Mouse (Mus musculus) c-Kit-negative CD71-positive TER-119-positive erythroid progenitor cells, embryonic 14.5 days (primary cell): ENCODE measurements around the gene C330007P06Rik.

Source experiments
- DNase-seq: peaks from one replicate; pipeline ENCODE4 v3.0.0-alpha.2; 2013; ENCODE audit warnings: low read depth, low spot score

The C330007P06Rik gene

GRCm38 (mm10) chrX:36837069-36837676, 36.7 kb downstream of the C330007P06Rik start:
- DNase-seq = no peak

- DNase-seq = peak; percentile 46
Observed at GRCm38 (mm10) chrX:36833397-36834084, 40.4 kb downstream of the C330007P06Rik start.

- no peak for DNase-seq
Observed at GRCm38 (mm10) chrX:36831632-36832031, 42.3 kb downstream of the C330007P06Rik start.

- DNase-seq = no peak
Observed at GRCm38 (mm10) chrX:36830271-36830670, 43.6 kb downstream of the C330007P06Rik start.

- no peak for DNase-seq
Observed at GRCm38 (mm10) chrX:36826873-36827272, 47.0 kb downstream of the C330007P06Rik start.

GRCm38 (mm10) chrX:36825032-36825431, 48.9 kb downstream of the C330007P06Rik start:
- DNase-seq = no peak

GRCm38 (mm10) chrX:36823932-36824711, 49.8 kb downstream of the C330007P06Rik start:
- no peak for DNase-seq

GRCm38 (mm10) chrX:36820201-36820600, 53.7 kb downstream of the C330007P06Rik start:
- DNase-seq = peak; percentile 35

- no peak for DNase-seq
Observed at GRCm38 (mm10) chrX:36819575-36819974, 54.3 kb downstream of the C330007P06Rik start.

GRCm38 (mm10) chrX:36816953-36817441, 56.9 kb downstream of the C330007P06Rik start:
- DNase-seq = no peak

- no peak for DNase-seq
Observed at GRCm38 (mm10) chrX:36816368-36816899, 57.5 kb downstream of the C330007P06Rik start.

- DNase-seq = no peak
Observed at GRCm38 (mm10) chrX:36815439-36815838, 58.5 kb downstream of the C330007P06Rik start.

- no peak for DNase-seq
Observed at GRCm38 (mm10) chrX:36815022-36815421, 58.9 kb downstream of the C330007P06Rik start.

- no peak for DNase-seq
Observed at GRCm38 (mm10) chrX:36814161-36814836, 59.6 kb downstream of the C330007P06Rik start.

- no peak for DNase-seq
Observed at GRCm38 (mm10) chrX:36811377-36811776, 62.5 kb downstream of the C330007P06Rik start.

GRCm38 (mm10) chrX:36808318-36808683, 65.6 kb downstream of the C330007P06Rik start:
- DNase-seq = no peak

GRCm38 (mm10) chrX:36807360-36808317, 66.3 kb downstream of the C330007P06Rik start:
- peak; percentile 69 for DNase-seq

GRCm38 (mm10) chrX:36805466-36806235, 68.3 kb downstream of the C330007P06Rik start:
- no peak for DNase-seq

GRCm38 (mm10) chrX:36804196-36804595, 69.7 kb downstream of the C330007P06Rik start:
- DNase-seq = no peak

GRCm38 (mm10) chrX:36803189-36803588, 70.7 kb downstream of the C330007P06Rik start:
- DNase-seq = no peak
